Mouse (Mus musculus): ENCODE data around the gene Zbtb40. TPM values are rescaled to one million over a fixed set of nuclear protein-coding genes. Genes with fewer than 3 reads are reported as not detected.

The Zbtb40 gene
- total RNA-seq, 4 experiments from 2014 or later = 8.3 to 9.8 (median 8.4) TPM

DNA sequence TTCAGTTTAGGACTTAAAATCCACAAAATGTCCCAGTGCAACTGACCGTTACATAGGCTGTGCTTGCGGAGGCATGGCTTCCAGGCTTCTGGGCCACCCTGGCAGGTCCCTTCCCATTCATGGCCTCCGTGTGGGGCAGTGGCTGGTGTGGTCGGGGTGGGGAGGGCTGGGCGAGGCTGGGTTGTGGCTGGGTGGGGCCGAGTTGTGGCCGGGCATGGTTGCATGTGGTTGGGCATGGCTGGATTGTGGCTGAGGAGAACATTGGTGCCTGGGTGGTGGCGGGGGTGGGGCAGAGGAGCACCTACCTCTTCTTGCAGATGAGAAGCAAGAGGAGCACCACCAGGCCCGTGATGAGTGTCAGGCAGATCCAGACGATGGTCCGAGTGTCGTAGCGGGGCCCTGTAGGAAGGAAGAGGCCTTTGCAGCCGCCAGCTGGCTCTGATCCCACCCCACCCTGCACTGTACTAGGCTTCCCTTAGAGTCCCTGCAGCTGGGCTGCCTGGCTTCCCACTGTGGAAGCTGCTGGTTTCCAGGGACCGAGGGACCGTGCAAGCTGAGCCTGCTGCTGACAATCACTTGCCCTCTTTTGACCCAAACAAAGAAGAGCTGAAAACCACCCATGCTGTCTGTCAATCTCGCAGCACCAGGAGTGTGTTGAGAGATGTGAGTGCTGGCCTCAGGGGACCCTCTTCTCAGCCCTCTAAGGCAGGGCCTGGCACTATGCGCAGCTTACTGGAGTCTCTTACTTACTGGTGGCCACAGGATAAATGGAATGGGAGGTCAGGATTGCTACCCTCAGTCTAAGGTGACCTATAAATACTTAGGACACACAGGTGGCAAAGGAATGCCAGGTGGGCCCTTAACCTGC is 113.6 kb downstream of the Zbtb40 start:
- DNase-seq (ENCODE audit: low spot score in 2 of 2) = no peak

DNA sequence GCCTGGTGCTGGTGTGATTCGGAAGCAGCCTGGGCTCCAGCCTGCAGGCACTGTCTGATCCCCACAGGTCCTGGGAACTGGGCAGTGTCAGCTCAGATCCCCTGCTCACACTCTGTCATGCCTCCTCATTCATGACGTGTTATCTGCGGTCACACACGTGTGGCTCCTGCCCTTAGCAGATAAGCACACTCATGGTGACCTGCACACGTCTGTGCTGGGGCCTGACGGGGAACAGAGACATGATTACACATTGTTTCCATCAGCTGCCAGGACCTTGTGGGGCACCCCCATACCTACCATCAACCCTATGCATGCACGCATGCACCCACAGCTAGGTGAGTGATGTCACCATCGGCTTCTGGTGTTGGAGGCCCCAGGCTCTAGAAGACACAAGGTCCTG is 118.1 kb downstream of the Zbtb40 start:
- no peak for DNase-seq (ENCODE audit: low spot score in 2 of 2)

Other genes with a start within 250 kb of the Zbtb40 start
- gene Ephb2, start 212.8 kb downstream of the Zbtb40 start, total RNA-seq (2022) = 10 to 100 TPM; 13.2 to 15.0 (median 14.0) TPM
- 100 to 1,000 TPM in 2 of 4 experiments, 10 to 100 TPM in 2; 51.2 to 165 (median 86.4) TPM for gene C1qb, start 162.6 kb downstream of the Zbtb40 start, total RNA-seq (2022)
- 100 to 1,000 TPM in 1 of 4 experiments, 10 to 100 TPM in 3; 32.7 to 131 (median 67.3) TPM for gene C1qc, start 155.7 kb downstream of the Zbtb40 start, total RNA-seq (2022)
- gene C1qa, start 150.0 kb downstream of the Zbtb40 start, total RNA-seq (2022) = 100 to 1,000 TPM in 2 of 4 experiments, 10 to 100 TPM in 2; 39.2 to 176 (median 85.0) TPM
- 10 to 100 TPM in 1 of 4 experiments, 1 to 10 TPM in 3; 5.9 to 10.5 (median 7.6) TPM for gene Epha8, start 92.0 kb downstream of the Zbtb40 start, total RNA-seq (2022)
- gene Wnt4, start 228.7 kb upstream of the Zbtb40 start, total RNA-seq (2022) = 1 to 10 TPM; 8.9 to 9.9 (median 9.5) TPM